Mouse (Mus musculus): Measurements from ENCODE around the gene Wdr20rt. TPM values are rescaled to one million over a fixed set of nuclear protein-coding genes. Genes with fewer than 3 reads are reported as not detected.
"Not testable (repeated sequence)": the region's sequence is repeated elsewhere in the genome, so short reads cannot be mapped to it uniquely, and the experiment has no call there.

The Wdr20rt gene
- polyA plus RNA-seq (2012; rRNA removed), result 0.08 and 0.34 TPM in 2 replicates

- DNase-seq (ENCODE audit: low read depth), result no peak
These were observed at the start of gene Wdr20rt for GRCm38 (mm10) chr12:65225467-65225945. Gene Wdr20rt (plus strand): TSS chr12:65225517.

- no peak for DNase-seq (ENCODE audit: low read depth)
These were observed 38.0 kb upstream of the Wdr20rt start for GRCm38 (mm10) chr12:65187365-65187764.

GRCm38 (mm10) chr12:65189213-65189612 lies 36.1 kb upstream of the Wdr20rt start:
- no peak for DNase-seq (ENCODE audit: low read depth)

GRCm38 (mm10) chr12:65194003-65194530 lies 31.2 kb upstream of the Wdr20rt start:
- DNase-seq (ENCODE audit: low read depth), result no peak

DNA sequence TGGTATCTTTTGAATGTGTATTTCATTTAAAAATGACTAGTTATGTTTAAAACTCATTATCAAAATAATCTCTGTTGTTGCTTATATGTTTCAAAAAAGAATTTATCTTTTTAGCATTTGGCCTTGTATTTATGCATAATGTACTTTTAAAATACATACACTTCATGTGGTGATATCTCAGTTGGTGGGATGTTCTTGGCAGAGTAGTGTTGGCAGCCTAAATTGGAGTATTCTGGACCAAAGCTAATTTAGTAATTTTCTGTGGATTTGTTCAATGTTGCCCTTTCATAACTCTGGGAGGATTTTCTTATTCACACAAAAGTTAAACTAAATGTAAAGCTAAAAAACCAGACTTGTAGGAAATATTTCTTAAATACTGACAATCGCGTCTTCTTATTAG lies 23.5 kb upstream of the Wdr20rt start:
- DNase-seq (ENCODE audit: low read depth), result no peak

- no peak for DNase-seq (ENCODE audit: low read depth)
These were observed 18.9 kb upstream of the Wdr20rt start for GRCm38 (mm10) chr12:65206431-65206830.

DNA sequence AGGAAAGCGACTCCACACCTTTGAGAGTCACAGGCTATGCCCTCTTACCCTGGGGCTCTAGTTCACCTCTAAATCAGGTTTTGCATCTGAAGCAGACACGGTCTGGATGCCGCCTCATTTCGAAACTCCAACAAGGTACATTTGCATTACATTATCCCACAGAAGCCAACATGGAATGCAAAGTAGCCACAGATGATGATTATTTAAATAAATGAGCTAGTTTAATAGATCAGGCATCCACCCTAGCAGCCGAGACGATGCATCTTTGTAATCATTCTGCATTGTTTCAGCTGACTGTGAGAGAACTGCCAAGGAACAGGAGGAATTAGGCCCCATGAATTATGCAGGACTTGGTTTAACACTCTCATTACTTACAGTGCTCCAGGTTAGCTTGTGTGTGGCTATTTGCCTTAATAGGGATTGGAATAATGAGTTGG lies 8.9 kb upstream of the Wdr20rt start:
- DNase-seq (ENCODE audit: low read depth), result no peak

DNA sequence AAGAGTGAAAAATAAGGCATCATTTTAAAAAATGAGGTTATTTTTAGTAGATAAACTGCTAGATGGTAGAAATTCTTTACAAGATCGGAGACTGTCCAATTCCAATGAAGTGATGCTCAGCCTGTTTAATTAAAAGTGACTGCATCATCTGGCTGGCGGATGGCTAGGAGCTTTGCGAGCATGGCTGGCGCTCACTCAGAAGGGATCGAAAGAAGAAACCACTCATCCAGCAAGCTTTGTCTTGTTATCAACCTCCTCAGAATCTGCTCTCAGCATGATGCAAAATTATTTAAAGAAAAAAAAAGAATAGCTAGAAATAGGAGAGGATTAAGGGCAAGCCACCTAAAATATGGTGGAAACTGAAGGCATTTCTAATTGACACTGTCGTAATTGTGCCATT lies 3.3 kb downstream of the Wdr20rt start:
- no peak for DNase-seq (ENCODE audit: low read depth)

DNA sequence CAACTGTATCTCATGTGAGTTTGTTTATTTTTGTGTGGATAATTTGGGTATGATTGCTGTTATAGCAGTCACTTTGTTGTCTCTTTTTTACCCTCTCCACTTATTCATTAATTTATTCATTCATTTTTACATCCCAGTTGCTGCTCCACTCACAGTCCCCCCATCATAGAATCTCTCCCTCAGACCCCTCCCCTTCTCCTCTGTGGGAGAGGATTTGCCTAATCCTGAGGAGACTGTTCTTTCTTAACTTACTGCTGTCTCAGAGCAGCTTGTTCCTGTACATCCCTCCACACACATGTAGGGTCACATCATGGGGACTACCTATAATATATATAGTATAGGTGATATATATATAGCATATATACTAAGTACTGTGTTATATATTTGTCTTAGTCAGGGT lies 3.7 kb downstream of the Wdr20rt start:
- no peak for DNase-seq (ENCODE audit: low read depth)

GRCm38 (mm10) chr12:65232801-65233200 lies 7.5 kb downstream of the Wdr20rt start:
- not testable (repeated sequence) for DNase-seq (ENCODE audit: low read depth)

- DNase-seq (ENCODE audit: low read depth), result no peak
These were observed 24.9 kb downstream of the Wdr20rt start for GRCm38 (mm10) chr12:65250116-65250738.

DNA sequence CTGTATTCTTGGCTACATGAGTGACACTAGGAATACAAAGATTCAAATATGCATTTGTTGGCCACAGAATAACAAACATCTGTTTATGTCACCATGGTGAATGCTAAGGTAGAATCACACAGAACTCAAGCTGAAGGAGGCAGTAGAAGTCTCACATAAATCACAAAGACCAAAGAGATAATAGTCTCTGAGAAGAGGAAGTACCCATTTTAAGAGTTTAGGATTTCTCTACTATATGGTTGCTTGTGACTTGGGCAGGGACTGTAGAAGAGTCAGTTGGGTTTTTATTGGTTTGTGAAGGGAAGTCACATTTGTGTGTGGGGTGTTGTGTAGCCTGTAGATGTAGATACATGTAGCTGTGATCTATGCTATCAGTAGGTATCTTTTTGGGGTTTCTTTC lies 31.6 kb downstream of the Wdr20rt start:
- DNase-seq (ENCODE audit: low read depth), result no peak

- DNase-seq (ENCODE audit: low read depth), result no peak
These were observed 33.2 kb downstream of the Wdr20rt start for GRCm38 (mm10) chr12:65258212-65259138.

DNA sequence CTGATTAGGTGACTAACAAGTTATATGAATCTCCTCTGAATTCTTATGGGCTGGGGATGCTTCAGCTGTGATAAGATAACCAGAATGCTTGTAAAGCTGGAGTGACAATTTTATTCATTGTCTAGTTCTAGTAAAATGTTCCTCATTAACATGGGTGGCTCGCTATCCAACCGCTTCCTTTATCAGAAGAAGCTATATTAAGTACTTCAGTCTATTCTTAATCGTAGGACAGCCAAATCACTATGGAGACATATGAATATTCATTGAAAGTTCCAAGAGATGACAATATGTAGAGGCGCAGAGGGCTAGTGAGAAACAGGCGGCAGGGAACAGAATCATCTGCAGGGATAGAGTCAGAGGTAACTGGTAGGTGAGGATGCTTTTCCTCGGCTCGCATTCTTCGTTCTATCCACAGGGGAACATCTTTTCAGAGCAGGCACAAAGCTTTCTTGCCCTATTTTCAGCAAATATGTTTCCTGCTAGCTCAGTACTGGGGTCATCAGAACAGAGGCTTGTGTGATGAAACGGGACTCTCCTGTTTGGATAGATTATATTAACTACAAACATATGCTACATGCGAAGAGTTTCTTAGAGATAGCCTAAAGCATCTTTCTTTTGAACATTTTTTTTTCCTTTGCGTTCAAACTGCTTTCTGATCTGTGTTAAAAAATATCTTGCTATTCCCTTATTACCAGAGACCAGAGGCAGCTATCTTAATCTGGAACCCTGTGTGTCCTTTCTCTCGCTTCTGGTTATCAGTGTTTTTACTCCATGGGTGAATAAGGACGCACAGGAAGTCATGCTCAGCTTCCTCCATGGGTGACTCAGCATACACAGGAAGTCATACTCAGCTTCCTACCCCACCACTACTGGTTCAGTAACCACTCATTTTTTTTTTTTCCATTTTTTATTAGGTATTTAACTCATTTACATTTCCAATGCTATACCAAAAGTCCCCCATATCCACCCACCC lies 34.1 kb downstream of the Wdr20rt start:
- DNase-seq (ENCODE audit: low read depth), result no peak

DNA sequence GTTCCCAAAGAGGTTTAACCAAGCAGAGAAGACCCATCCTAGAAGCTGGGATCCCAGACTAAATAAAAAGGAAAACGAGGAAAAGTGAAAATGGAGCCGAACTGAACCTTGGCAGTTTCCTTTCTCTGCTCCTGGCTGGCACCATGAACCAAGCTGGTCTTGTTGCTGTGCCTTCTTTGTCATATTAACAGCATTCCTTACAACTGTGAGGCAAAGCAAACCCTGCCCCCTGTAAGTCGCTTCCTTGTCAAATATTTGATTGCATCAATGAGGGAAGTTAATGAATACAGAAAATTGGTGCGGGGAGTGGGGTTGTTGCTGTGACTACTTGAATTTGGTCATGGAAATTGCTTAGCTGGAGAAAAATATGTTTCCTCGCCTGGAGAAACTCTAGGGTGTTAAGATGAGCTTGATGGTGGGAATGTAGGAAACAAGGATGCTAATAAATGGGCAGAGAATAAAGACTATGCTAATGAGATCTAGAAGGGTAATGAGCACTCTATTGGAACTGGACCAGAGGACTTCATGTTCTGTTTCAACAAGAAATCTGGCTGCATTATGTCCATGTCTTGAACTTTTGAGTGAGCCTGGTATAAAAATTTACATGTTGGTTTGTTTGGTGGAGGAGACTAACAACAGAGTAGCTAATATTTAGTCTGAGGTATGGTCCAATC lies 43.1 kb downstream of the Wdr20rt start:
- no peak for DNase-seq (ENCODE audit: low read depth)

DNA sequence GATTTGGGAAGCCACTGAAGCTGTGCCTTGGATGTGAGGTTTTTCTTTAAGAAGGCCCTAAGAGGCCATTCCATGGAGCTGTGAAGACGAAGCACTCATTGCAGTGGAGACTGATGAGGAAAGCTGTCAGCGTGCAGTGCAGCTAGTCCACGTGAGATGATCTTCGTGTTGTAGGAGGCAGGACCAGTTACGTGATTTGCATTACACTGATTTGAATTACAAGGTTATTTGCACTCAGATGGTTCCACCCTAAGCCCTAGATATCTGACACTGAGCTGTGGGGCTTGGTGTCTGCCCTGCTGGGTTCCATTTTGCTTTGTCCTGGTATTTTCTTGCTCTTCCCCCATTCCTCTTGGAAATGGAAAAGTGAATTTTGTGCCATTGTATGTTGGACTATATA lies 44.1 kb downstream of the Wdr20rt start:
- DNase-seq (ENCODE audit: low read depth), result no peak

DNA sequence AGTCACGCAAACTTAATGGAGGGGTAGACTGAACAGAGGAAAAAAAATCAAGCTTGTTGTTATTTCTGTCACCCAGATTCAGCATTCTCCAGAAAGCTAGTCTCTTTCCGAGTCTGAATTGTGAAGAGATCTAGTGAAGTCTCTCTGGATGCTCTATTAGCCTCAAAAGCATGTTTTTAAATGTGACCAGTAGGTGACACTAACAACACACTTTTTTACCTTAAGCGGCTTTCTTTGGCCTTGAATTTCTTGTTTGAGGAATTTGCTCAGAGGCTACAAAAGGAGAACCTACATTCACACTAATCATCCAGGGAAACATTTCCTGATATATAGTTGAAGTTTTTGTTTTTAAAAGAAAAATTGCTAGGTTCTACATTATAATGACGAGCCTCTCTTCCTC lies 48.5 kb downstream of the Wdr20rt start:
- DNase-seq (ENCODE audit: low read depth), result no peak
